23 mouse cellular contexts compared by ENCODE assay signal in genomic region chrX:17593331-17593730, GRCm38 (mm10). TPM values are rescaled to one million over a fixed set of nuclear protein-coding genes. Genes with fewer than 3 reads are reported as not detected.
DNase-seq lines count a peak whose midpoint lies in the region; ATAC-seq and TF ChIP-seq lines count a peak whose summit lies in the region.
"Had no signal": no experiment of that assay in that cellular context is flagged by ENCODE, and none has a peak within 500 bp of the region (broad histone marks: within the 10 kb centered on the region; RNA-seq: fewer than 3 reads in every experiment).

No protein-coding gene starts in this region.

- peak; percentile 62 for ATAC-seq in Patski
- ATAC-seq in megakaryocyte progenitor cell, adult 5-6 weeks (replicated peaks; ENCODE audit: poor library complexity), result 0 out of 2 replicates have a peak, but pooled peaks have one; percentile 9
- ATAC-seq in forebrain, embryonic 16.5 days, result no peak
- ATAC-seq: CD4-positive, CD25-positive, alpha-beta regulatory T cell, adult 4 months; forebrain, embryonic 13.5 days; forebrain, embryonic 15.5 days had no signal

- CTCF ChIA-PET in Patski (lab: Charles Lee), result no interaction called here

- peaks cover 10% of the 10 kb centered on the region for H3K27me3 ChIP-seq in Patski
- no peaks in the 10 kb centered on the region for H3K27me3 ChIP-seq in forebrain, embryonic 16.5 days (replicated peaks; ENCODE audit: control insufficient read depth, insufficient read depth, low read length)
- H3K27me3 ChIP-seq: CH12.LX; embryonic facial prominence, embryonic 12.5 days; forebrain, embryonic 13.5 days; forebrain, embryonic 15.5 days had no signal

- H3K4me2 ChIP-seq in forebrain, embryonic 16.5 days (ENCODE audit: low read length), result no peak overlapping the region
- H3K4me2 ChIP-seq: embryonic facial prominence, embryonic 12.5 days; forebrain, embryonic 13.5 days; forebrain, embryonic 15.5 days had no signal

- H3K4me1 ChIP-seq in forebrain, embryonic 16.5 days (replicated peaks; ENCODE audit: control insufficient read depth, insufficient read depth, low read length), result no peaks in the 10 kb centered on the region
- H3K4me1 ChIP-seq: embryonic facial prominence, embryonic 10.5 days; embryonic facial prominence, embryonic 12.5 days; forebrain, embryonic 13.5 days; forebrain, embryonic 15.5 days had no signal

- no peaks in the 10 kb centered on the region for H3K9me3 ChIP-seq in forebrain, embryonic 16.5 days (ENCODE audit: control insufficient read depth, low read length)
- H3K9me3 ChIP-seq: embryonic facial prominence, embryonic 10.5 days; embryonic facial prominence, embryonic 12.5 days; forebrain, embryonic 13.5 days; forebrain, embryonic 15.5 days; G1E had no signal

- DNase-seq in 3T3-L1 (ENCODE audit: low read depth, low spot score) (peak; percentile 61), Patski (ENCODE audit: low read depth, low spot score) (no peak)
- DNase-seq in Muller cell, postnatal 12 days (ENCODE audit: inconsistent ontology term), result peak; percentile 12
- DNase-seq in layer of hippocampus, adult 2 months (ENCODE audit: low spot score in 2 of 2), result no peak
- no peak for DNase-seq in layer of hippocampus, adult 11-12 months (ENCODE audit: low spot score)
- DNase-seq: adrenal gland, adult 8-10 months; adrenal gland, postnatal 14 days; adrenal gland, postnatal 36 days; B cell, adult 2 months; cerebellum, adult 11-12 months; cerebellum, adult 2 months; cerebellum, adult 9-10 months; cerebellum, postnatal 10 days; cerebellum, postnatal 25 days had no signal

- no peaks in the 10 kb centered on the region for H3K36me3 ChIP-seq in forebrain, embryonic 16.5 days (ENCODE audit: control insufficient read depth, insufficient read depth)
- H3K36me3 ChIP-seq: embryonic facial prominence, embryonic 10.5 days; embryonic facial prominence, embryonic 12.5 days; forebrain, embryonic 15.5 days; G1E had no signal

- H3K9ac ChIP-seq in forebrain, embryonic 16.5 days (replicated peaks; ENCODE audit: low read depth, low read length), result no peak overlapping the region
- H3K9ac ChIP-seq: embryonic facial prominence, embryonic 12.5 days; forebrain, embryonic 13.5 days; forebrain, embryonic 15.5 days had no signal

- no peak overlapping the region for H3K27ac ChIP-seq in forebrain, embryonic 16.5 days (ENCODE audit: low read length)
- no peak overlapping the region for H3K27ac ChIP-seq in layer of hippocampus, adult 2 months
- H3K27ac ChIP-seq: embryonic facial prominence, embryonic 10.5 days; embryonic facial prominence, embryonic 12.5 days; forebrain, embryonic 13.5 days; forebrain, embryonic 15.5 days had no signal

- no peak for TF ChIP-seq CTCF in Patski (IDR thresholded peaks at IDR 0.05)
- TF ChIP-seq CTCF in layer of hippocampus, adult 2 months (conservative IDR thresholded peaks at IDR 0.05), result no peak

- in situ Hi-C loops in Patski (cut with MboI; ENCODE audit: low pct_unique_long_range_greater_than_20kb), result no loop called here

- POLR2A ChIA-PET in Patski (lab: Charles Lee), result no interaction called here

- no peak overlapping the region for H3K4me3 ChIP-seq in forebrain, embryonic 16.5 days (replicated peaks; ENCODE audit: low read length)
- H3K4me3 ChIP-seq in layer of hippocampus, adult 2 months, result no peak overlapping the region
- H3K4me3 ChIP-seq: embryonic facial prominence, embryonic 10.5 days; embryonic facial prominence, embryonic 12.5 days; forebrain, embryonic 13.5 days; forebrain, embryonic 15.5 days had no signal

RNA-seq across cellular contexts. Expression of gene Fundc1, which starts 21.2 kb away (rescaled TPM):
- polyA plus RNA-seq in Patski (2021), result 54.1 TPM
- total RNA-seq in megakaryocyte progenitor cell, adult 5-6 weeks (2015), result 41.6 and 45.2 TPM in 2 replicates
- total RNA-seq in megakaryocyte progenitor cell, adult 5-6 weeks (2017), result 37.6 and 40.4 TPM in 2 replicates
- polyA plus RNA-seq in forebrain, embryonic 16.5 days (2015; fragmentation: Nextera tagmentation; extraction: Ambion mirVana), result 60.5 and 70.8 TPM in 2 replicates
- 10 to 100 TPM; 44.7 to 45.6 TPM for total RNA-seq in layer of hippocampus, adult 2 months (2021)

Comparison
In these comparisons a context has a peak if more than half of its experiments do, and no peak if none do; other contexts are left out.
1. DNase-seq: peak in 3T3-L1 (single experiment) and Muller cell, postnatal 12 days (single experiment); none in Patski (single experiment), layer of hippocampus, adult 2 months (0 of 2) and layer of hippocampus, adult 11-12 months (single experiment).